Mouse (Mus musculus) bone marrow macrophage, adult 2 months (primary cell): ENCODE measurements around the gene Micall1.

Experiments
- CTCF ChIP-seq: IDR thresholded peaks from 2 replicates; pipeline ENCODE4 v1.5.1; 2012; ENCODE audit warnings: low read depth, mild to moderate bottlenecking, low read length, moderate library complexity
- POLR2A ChIP-seq: IDR thresholded peaks from 2 replicates; pipeline ENCODE4 v1.6.1; 2012; ENCODE audit warnings: mild to moderate bottlenecking, low read depth, low read length, borderline replicate concordance

- TF ChIP-seq CTCF (no peak), POLR2A (no peak)
Observed at GRCm38 (mm10) chr15:79110031-79110430, 1.3 kb downstream of the Micall1 start.
